Mouse (Mus musculus) erythroblast, adult 5-6 weeks (primary cell): ENCODE results near the gene Med27. TPM values are rescaled to one million over a fixed set of nuclear protein-coding genes. Genes with fewer than 3 reads are reported as not detected.

ENCODE experiments used
- ATAC-seq: replicated peaks from 2 replicates; pipeline ENCODE4 v1.8.0; 2016; ENCODE audit warnings: moderate number of reproducible peaks, mild to moderate bottlenecking, moderate TSS enrichment, inconsistent platforms; ENCODE audit not compliant: poor library complexity, low FRiP score, severe bottlenecking
- total RNA-seq, 2 experiments: library from RNA; stranded (forward) in 1 of 2; stranded (reverse) in 1 of 2; fragments of 150-400 nt in 1 of 2; fragments of 200-764, 138-1000 nt in 1 of 2; gene quantifications; 2 replicates each; pipeline versions ENCODE4 v1.2.3 to v1.2.4; 2015 to 2017; ENCODE audit warnings: low replicate concordance in 2 of 2

Med27 gene
- total RNA-seq, 2 experiments from 2014 or later, result 4.0 to 5.0 TPM

GRCm38 (mm10) chr2:29423059-29423458 is 76.4 kb downstream of the Med27 start:
- no peak for ATAC-seq

GRCm38 (mm10) chr2:29425386-29425785 is 78.8 kb downstream of the Med27 start:
- ATAC-seq, result no peak

GRCm38 (mm10) chr2:29426684-29427083 is 80.1 kb downstream of the Med27 start:
- ATAC-seq, result no peak

- 0 out of 2 replicates have a peak, but pooled peaks have one; percentile 61 for ATAC-seq
These were observed 85.9 kb downstream of the Med27 start for GRCm38 (mm10) chr2:29432565-29432964.

GRCm38 (mm10) chr2:29436376-29436775 is 89.8 kb downstream of the Med27 start:
- ATAC-seq, result no peak

GRCm38 (mm10) chr2:29437111-29437510 is 90.5 kb downstream of the Med27 start:
- ATAC-seq, result no peak

- ATAC-seq, result no peak
These were observed 91.4 kb downstream of the Med27 start for GRCm38 (mm10) chr2:29437861-29438529.

- ATAC-seq, result no peak
These were observed 91.9 kb downstream of the Med27 start for GRCm38 (mm10) chr2:29438530-29438862.

- ATAC-seq, result no peak
These were observed 92.4 kb downstream of the Med27 start for GRCm38 (mm10) chr2:29438986-29439385.

GRCm38 (mm10) chr2:29439396-29439795 is 92.8 kb downstream of the Med27 start:
- ATAC-seq, result no peak

GRCm38 (mm10) chr2:29439857-29440502 is 93.4 kb downstream of the Med27 start:
- ATAC-seq, result no peak

- ATAC-seq, result no peak
These were observed 95.7 kb downstream of the Med27 start for GRCm38 (mm10) chr2:29442275-29442674.

GRCm38 (mm10) chr2:29443626-29444217 is 97.1 kb downstream of the Med27 start:
- ATAC-seq, result no peak

GRCm38 (mm10) chr2:29448476-29449002 is 101.9 kb downstream of the Med27 start:
- no peak for ATAC-seq

- no peak for ATAC-seq
These were observed 104.9 kb downstream of the Med27 start for GRCm38 (mm10) chr2:29451368-29451999.

- no peak for ATAC-seq
These were observed 106.8 kb downstream of the Med27 start for GRCm38 (mm10) chr2:29453376-29453775.

GRCm38 (mm10) chr2:29456631-29457320 is 110.2 kb downstream of the Med27 start:
- ATAC-seq, result no peak

- no peak for ATAC-seq
These were observed 111.1 kb downstream of the Med27 start for GRCm38 (mm10) chr2:29457677-29458076.

- no peak for ATAC-seq
These were observed 111.8 kb downstream of the Med27 start for GRCm38 (mm10) chr2:29458346-29458950.

- no peak for ATAC-seq
These were observed 113.0 kb downstream of the Med27 start for GRCm38 (mm10) chr2:29459648-29460047.
